Mouse (Mus musculus): ENCODE results near the gene Rps3.

- no peak for TF ChIP-seq POLR2A (IDR thresholded peaks at IDR 0.05; ENCODE audit: insufficient read depth, low read depth, low read length)
- TF ChIP-seq CTCF (IDR thresholded peaks at IDR 0.05; ENCODE audit: insufficient read depth, low read depth, low read length), result no peak
Observed at GRCm38 (mm10) chr7:99427987-99428386, 55.6 kb downstream of the Rps3 start.

All from olfactory bulb, adult 2 months (tissue).